Mouse (Mus musculus) left cerebral cortex, postnatal 4 days (tissue): ENCODE measurements around the gene Hoxa6. TPM values are rescaled to one million over a fixed set of nuclear protein-coding genes. Genes with fewer than 3 reads are reported as not detected.

Source experiments
- DNase-seq: peaks from one replicate; pipeline ENCODE4 v3.0.0-alpha.2; 2022
- intact Hi-C: fragments of 180-260 bp; cut with DNase I; formaldehyde crosslinking; loops from one replicate; pipeline ENCODE4 v1.15.1; 2025
- total RNA-seq, 2 experiments: library from RNA; stranded (reverse); gene quantifications; 2 replicates each; pipeline ENCODE4 v1.2.3; 2021

Gene Hoxa6
- total RNA-seq, 2 experiments from 2014 or later: not detected

GRCm38 (mm10) chr6:52203371-52204049, 5.0 kb downstream of the Hoxa6 start:
- intact Hi-C loops: loop anchor here (5.0 kb wide), 1 partner anchor 201 kb away; no protein-coding TSS in a partner anchor
- DNase-seq: no peak

- DNase-seq: no peak
- intact Hi-C loops: loop anchor here (5.0 kb wide), 1 partner anchor 201 kb away; no protein-coding TSS in a partner anchor
These were observed 5.5 kb downstream of the Hoxa6 start for GRCm38 (mm10) chr6:52203121-52203370.

- intact Hi-C loops: loop anchor here (5.0 kb wide), 1 partner anchor 200 kb away; no protein-coding TSS in a partner anchor
- no peak for DNase-seq
These were observed 6.0 kb downstream of the Hoxa6 start for GRCm38 (mm10) chr6:52202362-52203120.

GRCm38 (mm10) chr6:52201269-52201668, 7.3 kb downstream of the Hoxa6 start:
- no peak for DNase-seq
- intact Hi-C loops: loop anchor here (5.0 kb wide), 1 partner anchor 199 kb away; no protein-coding TSS in a partner anchor

- intact Hi-C loops: loop anchor here (5.0 kb wide), 1 partner anchor 198 kb away; no protein-coding TSS in a partner anchor
- no peak for DNase-seq
These were observed 7.7 kb downstream of the Hoxa6 start for GRCm38 (mm10) chr6:52200751-52201250.

GRCm38 (mm10) chr6:52200073-52200750, 8.3 kb downstream of the Hoxa6 start:
- intact Hi-C loops: loop anchor here (5.0 kb wide), 1 partner anchor 198 kb away; no protein-coding TSS in a partner anchor

GRCm38 (mm10) chr6:52197271-52197670, 11.3 kb downstream of the Hoxa6 start:
- no peak for DNase-seq
- intact Hi-C loops: loop anchor here (10.0 kb wide), 1 partner anchor 322 kb away; no protein-coding TSS in a partner anchor

More at GRCm38 (mm10) chr6:52200073-52200750, 8.3 kb downstream of the Hoxa6 start:
- no peak for DNase-seq

GRCm38 (mm10) chr6:52196811-52197210, 11.7 kb downstream of the Hoxa6 start:
- DNase-seq: no peak
- intact Hi-C loops: loop anchor here (10.0 kb wide), 1 partner anchor 322 kb away; no protein-coding TSS in a partner anchor

- intact Hi-C loops: loop anchor here (10.0 kb wide), 1 partner anchor 320 kb away; no protein-coding TSS in a partner anchor
- no peak for DNase-seq
These were observed 13.8 kb downstream of the Hoxa6 start for GRCm38 (mm10) chr6:52194690-52195089.

- peak; percentile 60 for DNase-seq
- intact Hi-C loops: loop anchor here (10.0 kb wide), 1 partner anchor 317 kb away; no protein-coding TSS in a partner anchor
These were observed 16.5 kb downstream of the Hoxa6 start for GRCm38 (mm10) chr6:52191860-52192550.

GRCm38 (mm10) chr6:52190906-52191810, 17.4 kb downstream of the Hoxa6 start, which contains the start of gene Hoxa4:
TSS of gene Hoxa4 (minus strand) at chr6:52191753.
- intact Hi-C loops: loop anchor here (10.0 kb wide), 1 partner anchor 316 kb away; no protein-coding TSS in a partner anchor

GRCm38 (mm10) chr6:52190410-52190809, 18.1 kb downstream of the Hoxa6 start:
- DNase-seq: no peak
- intact Hi-C loops: loop anchor here (10.0 kb wide), 1 partner anchor 316 kb away; no protein-coding TSS in a partner anchor

More at GRCm38 (mm10) chr6:52190906-52191810, 17.4 kb downstream of the Hoxa6 start, which contains the start of gene Hoxa4:
- no peak for DNase-seq

- DNase-seq: no peak
- intact Hi-C loops: loop anchor here (10.0 kb wide), 1 partner anchor 315 kb away; no protein-coding TSS in a partner anchor
These were observed 18.6 kb downstream of the Hoxa6 start for GRCm38 (mm10) chr6:52189909-52190308.

- intact Hi-C loops: no loop called here
- no peak for DNase-seq
These were observed 19.3 kb downstream of the Hoxa6 start for GRCm38 (mm10) chr6:52189172-52189591.

GRCm38 (mm10) chr6:52186500-52186899, 22.0 kb downstream of the Hoxa6 start:
- DNase-seq: no peak

GRCm38 (mm10) chr6:52185834-52186233, 22.7 kb downstream of the Hoxa6 start:
- intact Hi-C loops: no loop called here
- DNase-seq: no peak

More at GRCm38 (mm10) chr6:52186500-52186899, 22.0 kb downstream of the Hoxa6 start:
- intact Hi-C loops: no loop called here

- no peak for DNase-seq
- intact Hi-C loops: no loop called here
These were observed 23.3 kb downstream of the Hoxa6 start for GRCm38 (mm10) chr6:52185222-52185621.

GRCm38 (mm10) chr6:52184668-52185067, 23.9 kb downstream of the Hoxa6 start:
- intact Hi-C loops: no loop called here

More at GRCm38 (mm10) chr6:52184668-52185067, 23.9 kb downstream of the Hoxa6 start:
- DNase-seq: no peak
